Mouse (Mus musculus): ENCODE data around the gene Zfp580.
"Not testable (repeated sequence)": the region's sequence is repeated elsewhere in the genome, so short reads cannot be mapped to it uniquely, and the experiment has no call there.

The Zfp580 gene

DNA sequence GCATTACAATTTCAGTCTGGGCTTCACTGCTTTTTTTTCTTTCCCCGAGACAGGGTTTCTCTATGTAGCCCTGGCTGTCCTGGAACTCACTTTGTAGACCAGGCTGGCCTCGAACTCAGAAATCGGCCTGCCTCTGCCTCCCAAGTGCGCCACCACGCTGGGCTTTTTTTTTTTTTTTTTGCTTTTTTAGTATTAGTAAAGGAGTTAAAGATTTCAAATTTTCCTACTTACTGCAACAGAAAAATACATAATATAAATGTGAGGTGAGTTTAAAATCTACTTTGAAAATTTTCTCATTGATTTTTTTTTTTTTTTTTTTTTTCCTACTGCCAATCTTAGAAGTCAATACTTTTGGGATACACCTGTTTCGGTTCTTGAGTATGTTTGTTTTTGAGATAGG lies 13.5 kb downstream of the Zfp580 start:
- DNase-seq (ENCODE audit: low spot score) = no peak

DNA sequence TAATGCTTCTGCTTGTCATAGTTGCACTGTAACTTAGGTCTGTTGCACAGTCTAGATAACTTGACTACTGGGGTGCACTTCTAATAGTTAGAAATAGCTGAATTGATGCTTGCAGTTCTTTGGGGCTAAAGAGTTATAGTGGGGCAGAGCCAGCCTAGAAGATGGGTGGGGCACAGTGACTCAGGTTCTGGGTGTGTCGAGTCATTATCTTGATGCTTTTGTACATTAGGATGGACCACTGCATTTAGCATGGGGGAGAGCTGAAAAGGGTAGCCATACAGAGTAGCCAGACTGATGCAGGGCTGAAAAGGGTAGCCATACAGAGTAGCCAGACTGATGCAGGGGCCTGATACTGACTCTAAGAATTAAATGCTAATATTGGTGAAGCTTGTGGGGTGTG lies 22.2 kb downstream of the Zfp580 start:
- DNase-seq (ENCODE audit: low spot score) = no peak

DNA sequence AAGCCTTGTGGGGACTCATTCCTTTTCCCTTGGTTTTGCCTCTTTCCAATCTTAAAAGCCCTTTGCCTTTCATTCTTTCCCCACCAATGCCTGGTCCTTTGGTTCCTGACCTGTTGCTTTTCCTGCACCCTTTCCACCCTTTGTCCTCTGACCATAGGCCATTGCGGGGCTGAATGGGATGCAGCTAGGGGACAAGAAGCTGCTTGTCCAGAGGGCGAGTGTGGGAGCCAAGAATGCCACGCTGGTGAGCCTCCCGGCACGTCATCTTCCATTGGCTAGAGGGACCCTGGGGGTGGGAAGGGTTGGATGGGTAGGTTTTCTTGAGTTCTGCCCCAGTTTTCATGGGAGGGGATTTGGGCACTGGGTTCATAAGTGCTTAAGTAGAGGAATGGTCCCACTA lies 23.6 kb downstream of the Zfp580 start:
- DNase-seq (ENCODE audit: low spot score) = no peak

DNA sequence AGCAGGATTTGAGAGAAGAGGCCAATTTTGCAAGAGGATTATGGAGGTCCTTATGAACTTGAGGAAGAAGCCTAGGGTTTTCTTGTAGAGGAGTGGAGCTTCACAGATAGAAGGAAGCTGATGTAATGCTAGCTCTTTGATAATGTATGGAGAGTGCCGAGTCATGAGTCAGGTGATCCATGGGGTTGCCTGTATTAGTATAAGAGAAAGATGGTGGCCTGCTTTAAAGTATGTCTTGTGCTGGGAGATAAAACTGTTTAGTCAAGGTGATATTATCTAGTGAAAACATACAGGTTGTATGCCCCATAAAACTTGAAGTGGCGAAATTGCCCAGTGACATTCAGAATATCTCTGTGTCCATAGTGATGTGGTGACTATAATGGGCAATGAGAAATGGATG lies 25.6 kb downstream of the Zfp580 start:
- DNase-seq (ENCODE audit: low spot score) = no peak

DNA sequence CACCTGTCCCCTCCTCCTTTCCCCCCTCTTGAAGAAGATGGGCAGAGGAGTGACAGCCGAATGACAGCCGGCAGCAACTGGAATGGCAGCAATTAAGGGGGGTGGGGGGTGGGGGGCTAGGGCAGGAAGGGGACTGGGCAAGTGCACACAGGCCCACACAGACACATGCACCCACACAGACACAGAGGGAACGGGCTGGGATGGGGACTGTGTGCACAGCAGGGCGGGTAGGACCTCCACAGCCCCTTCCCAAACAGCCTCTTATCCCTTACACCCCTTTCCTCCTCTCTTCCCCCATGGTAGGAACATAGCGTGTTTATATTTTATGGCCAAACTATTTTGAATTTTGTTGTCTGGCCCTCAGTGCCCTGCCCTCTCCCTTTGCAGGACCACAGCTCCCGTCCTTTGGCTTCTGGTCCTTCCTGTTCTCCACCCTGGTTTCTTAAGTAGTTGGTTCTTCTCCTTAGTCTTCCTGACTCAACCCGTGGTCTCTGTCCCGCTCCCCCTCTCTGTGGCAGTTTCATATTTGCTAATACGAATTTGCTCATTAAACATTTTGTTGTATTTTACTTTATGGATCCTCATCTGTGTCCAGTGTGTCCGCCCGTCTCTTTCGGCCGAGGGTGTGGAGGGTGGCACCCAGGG lies 28.1 kb downstream of the Zfp580 start:
- DNase-seq (ENCODE audit: low spot score) = not testable (repeated sequence)

DNA sequence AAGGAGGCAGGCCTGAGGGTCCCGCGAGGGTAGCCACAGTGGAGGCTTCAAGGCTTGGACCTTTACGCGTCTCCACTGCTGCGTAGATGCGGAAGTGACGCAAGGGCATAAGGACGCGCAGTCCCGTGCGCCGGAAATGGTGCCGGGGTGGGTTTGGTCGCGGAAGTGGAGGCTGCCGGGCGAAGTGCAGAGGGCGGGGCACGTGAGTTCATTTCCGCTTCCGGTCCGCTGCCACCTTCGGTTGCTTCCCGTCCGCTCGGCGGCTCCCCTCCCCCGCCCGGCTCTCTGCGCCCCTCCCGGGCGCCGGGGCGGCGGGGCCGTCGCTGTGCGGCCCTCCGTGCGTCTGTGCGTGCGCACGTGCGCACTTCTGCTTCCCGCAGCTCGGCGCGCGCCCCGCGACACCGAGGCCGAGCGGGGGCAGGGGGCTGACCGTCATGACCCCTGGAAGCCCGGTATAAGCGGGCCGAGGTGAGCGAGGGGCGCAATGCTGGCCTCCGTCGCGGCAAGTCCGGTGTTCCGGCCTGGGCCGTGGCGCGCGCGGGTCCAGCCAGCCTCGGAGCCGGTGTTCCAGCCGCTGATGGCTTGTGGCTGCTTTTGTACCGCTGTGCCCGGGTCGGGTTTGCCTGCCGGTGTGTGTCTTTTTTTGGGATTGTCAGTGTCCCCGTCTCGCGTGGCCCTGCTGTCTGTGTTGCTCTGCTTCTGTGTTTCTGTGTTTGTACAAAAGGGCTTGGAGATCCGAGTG lies 28.8 kb downstream of the Zfp580 start, which contains the start of gene Epn1:
Epn1 (plus strand) TSS at position 226 of the 742 bp plus-strand sequence.
- peak; percentile 97 for DNase-seq (ENCODE audit: low spot score)

DNA sequence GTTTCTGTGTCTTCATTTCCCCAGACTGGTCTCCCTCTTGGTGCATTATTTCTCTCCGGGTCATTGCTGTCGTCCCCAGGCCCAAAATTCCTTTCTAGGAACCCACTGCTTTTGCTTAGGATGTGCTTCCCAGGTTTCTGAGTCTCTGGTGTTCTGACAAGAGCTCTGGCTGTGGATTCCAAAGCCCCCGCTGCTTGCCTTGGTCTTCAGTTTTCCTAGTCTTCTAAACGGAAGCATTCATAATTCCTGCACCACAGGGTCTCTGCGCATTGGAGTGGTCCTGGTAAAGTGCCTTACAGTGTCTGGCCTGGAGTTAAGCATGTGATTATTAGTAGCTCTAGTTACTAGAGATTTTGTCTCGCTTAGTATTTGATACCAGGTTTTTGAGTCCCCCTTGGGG lies 29.5 kb downstream of the Zfp580 start:
- DNase-seq (ENCODE audit: low spot score) = peak; percentile 12

DNA sequence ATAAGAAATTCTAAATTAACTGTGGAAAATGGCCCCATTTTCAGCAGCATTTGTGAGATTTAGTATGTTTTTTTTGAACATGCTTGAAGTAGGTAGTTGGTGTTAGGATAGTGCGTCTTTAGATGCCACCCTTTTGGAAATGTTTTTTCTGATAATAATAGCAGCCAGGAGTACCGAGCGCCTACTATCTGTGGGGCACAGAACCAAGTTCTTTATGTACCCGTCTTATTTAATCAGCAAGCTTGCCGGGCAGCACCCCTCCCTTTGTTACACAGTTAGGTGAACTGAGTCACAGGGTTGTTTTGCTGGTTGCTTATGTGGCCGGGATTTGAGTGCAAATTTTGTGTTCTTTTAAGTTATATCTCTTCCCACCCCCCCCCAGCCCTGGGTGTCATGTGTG lies 29.9 kb downstream of the Zfp580 start:
- no peak for DNase-seq (ENCODE audit: low spot score)

DNA sequence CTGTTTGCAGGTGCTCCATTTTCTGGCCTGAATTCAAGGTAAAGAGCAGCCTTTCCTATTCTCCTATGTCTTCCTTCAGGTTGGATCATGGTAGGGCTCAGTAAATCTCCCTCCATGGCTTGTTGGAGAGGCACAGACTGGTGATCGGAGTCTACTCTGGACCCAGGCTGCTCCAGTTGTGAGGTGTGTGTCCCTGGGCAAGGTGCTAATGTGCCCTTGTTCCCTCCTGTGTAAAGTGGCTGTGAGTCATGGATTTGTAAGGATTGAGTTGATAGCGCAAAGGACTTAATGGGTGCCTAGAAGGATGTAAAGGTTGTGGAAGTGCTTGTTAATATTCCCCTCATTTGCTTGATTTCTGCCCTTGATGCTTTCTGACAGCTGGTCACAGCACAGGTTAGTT lies 30.6 kb downstream of the Zfp580 start:
- no peak for DNase-seq (ENCODE audit: low spot score)

DNA sequence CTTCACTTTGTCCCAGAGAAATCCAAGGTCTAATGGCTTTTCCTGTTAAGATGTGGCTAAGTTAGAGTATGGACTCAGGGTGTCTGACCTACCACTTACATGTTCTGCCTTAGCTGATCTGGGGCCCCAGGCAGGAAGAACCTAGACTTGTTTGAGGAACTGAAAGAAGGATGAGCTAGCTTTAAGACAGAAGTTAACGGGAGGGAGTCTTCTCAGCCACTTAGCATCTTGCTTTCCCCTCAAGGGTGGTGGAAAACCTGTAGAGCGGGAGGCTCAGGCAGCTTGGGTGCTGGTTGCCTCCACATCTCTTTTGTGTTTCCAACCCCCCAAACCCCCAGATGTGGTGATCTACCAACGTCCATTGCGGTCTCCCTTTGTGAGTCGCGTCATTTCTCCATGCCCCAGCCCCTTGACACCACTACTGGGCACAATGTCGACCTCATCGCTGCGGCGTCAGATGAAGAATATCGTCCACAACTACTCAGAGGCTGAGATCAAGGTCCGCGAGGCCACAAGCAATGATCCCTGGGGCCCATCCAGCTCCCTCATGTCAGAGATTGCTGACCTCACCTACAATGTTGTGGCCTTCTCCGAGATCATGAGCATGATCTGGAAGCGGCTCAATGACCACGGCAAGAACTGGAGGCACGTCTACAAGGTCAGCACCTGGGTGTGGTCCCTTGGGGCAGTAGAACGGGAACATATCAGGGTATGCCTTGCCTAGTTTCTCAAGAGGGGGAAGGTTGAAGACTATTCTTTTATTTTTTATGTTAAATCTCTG lies 32.2 kb downstream of the Zfp580 start:
- no peak for DNase-seq (ENCODE audit: low spot score)

DNA sequence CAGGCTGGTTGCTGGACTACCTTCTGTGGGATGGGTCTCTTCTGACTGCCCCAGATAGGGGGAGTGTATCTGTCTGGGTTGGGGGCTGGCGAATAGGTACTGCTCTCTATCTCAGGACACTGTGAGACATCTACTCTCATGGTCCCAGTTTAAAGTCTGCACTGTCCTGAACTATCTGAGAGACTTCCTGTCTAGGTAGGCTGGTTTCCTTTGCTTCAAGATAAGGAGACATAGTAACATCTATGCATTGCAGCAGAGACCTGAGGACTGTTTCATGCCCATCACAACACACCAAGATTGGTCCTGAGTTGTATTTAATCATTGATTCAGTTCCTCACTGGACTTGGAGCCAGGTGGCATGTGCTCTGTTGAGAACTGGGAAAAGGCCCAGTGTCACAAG lies 34.2 kb downstream of the Zfp580 start:
- no peak for DNase-seq (ENCODE audit: low spot score)

DNA sequence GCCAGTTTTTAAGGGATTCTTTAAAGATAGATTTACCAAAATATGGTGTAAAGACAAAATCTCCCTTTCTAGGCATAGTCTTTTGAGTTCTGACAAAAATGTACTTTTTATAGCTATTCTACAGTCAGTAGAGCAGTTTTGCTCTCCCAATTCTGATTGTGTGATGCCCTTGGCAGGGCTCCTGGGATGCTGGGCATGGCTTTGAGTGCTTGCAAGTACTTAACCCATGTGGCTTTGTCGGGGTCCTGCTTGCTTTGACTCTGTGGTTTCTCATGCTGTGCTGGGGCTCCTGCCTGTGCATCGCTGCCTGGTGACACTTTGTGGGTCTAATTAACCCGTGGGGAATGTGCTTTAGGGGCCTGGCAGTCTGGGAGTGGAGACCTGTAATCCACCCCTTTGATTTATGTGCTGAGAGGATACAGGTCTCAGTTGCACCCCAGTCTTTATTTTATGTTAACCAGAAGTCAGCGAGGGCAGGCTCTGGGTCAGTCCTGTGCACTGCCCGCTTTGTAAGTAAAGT lies 35.6 kb downstream of the Zfp580 start:
- DNase-seq (ENCODE audit: low spot score) = no peak

DNA sequence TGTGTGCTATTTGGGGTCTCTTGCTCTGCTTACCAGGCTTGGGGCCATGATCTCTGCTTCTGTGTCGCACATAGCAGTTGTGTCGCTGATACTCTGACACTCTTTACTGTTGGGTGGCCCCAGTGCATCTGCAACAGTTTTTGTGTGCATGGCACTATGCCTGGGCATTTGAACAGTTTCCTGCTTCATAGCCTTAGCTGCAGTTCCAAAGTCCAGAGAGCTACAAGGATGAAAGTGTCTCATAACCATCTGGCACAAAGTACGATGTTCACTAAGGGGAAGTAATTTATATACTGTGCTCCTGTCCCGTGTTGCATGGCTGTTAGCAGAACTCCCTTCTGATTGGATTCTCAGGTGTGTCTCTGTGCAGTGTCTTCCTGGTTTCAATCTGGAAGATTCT lies 36.5 kb downstream of the Zfp580 start:
- DNase-seq (ENCODE audit: low spot score) = no peak

DNA sequence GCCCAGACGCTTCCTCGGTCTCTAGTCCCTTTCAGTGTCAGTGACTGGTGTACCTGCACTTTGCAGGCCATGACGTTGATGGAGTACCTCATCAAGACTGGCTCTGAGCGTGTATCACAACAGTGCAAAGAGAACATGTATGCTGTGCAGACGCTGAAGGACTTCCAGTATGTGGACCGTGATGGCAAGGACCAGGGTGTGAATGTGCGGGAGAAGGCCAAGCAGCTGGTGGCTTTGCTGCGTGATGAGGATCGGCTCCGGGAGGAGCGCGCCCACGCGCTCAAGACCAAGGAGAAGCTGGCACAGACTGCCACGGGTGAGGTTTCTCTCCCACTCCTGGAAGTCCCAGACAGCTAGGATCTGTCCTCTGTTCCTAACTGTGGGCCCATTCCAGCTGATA lies 38.5 kb downstream of the Zfp580 start:
- no peak for DNase-seq (ENCODE audit: low spot score)

DNA sequence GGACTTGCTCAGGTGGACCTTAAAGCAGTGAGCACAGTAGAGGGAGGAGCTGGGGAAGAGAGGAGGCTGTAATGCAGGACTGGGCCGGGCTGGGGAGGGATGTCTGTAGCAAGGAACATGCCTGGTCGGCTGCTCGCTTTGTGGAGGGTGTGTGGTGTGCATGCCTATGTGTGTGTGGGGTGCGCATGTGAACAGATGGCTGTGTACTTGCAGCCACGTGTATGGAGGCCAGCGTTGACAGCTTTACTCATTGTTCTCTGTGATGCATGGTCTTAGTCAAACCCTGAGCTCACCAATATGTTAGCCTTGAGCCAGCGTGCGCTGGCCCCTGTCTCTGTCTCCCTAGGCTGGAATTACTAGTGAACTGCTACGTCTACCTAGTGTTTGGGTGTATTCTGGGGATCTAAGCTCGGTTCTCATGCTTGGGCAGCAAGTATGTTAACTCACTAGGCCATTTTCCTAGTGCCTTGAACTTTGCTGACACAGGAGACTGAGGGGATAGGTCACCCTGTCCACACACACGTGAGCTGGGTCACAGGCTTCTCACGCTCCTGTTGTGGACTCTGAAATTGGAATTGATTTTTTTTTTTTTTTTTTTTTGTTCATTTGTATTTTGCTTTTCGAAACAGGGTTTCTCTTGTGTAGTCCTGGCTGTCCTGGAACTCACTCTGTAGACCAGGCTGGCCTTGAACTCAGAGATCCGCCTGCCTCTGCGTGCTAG lies 39.8 kb downstream of the Zfp580 start:
- DNase-seq (ENCODE audit: low spot score) = no peak

DNA sequence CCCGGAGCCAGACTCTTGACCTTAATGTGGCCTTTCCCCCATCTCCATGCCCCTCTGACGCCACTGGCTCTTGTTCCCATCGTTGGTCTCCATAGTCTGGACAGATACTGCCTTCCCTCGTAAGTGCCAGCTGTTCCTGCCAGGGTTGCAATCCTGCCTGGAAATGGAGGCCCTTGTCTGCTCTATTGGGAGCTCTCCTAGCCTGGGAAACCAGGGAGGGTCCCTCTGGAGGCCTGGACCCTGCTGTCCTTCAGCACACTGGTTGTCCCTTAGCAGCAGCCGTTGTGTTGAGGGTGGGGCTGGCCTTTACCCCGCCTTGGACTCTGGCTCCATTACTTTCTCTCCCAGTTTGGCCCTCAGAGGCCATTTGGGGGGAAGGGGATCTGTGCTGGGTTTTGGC lies 41.0 kb downstream of the Zfp580 start:
- DNase-seq (ENCODE audit: low spot score) = no peak

DNA sequence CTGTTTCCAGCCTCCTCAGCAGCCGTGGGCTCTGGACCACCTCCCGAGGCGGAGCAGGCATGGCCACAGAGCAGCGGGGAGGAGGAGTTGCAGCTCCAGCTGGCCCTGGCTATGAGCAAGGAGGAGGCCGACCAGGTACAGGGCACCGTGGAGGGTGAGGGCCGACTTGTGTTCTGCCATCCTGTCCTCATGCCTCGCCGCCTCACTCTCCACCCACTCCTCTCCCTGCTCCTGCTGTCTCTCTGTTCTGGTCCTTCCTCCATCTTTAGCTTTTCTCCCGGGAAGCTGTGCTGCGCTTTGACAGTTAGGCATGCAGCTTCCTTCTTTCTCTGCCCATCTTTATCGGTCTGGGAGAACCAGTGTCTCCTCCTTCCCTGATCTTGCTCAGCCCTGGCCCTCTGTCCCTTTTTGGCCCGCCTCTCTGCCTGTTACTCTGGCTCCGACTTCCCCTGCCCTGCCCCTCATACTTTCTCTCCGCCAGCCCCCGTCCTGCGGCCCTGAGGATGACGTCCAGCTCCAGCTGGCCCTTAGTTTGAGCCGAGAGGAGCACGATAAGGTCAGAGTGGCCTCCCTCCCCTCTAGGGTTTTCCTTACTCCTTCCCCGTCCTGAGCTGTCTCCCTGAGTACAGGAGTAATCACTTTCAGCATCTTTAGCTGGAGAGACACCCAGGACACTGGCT lies 41.6 kb downstream of the Zfp580 start:
- no peak for DNase-seq (ENCODE audit: low spot score)

DNA sequence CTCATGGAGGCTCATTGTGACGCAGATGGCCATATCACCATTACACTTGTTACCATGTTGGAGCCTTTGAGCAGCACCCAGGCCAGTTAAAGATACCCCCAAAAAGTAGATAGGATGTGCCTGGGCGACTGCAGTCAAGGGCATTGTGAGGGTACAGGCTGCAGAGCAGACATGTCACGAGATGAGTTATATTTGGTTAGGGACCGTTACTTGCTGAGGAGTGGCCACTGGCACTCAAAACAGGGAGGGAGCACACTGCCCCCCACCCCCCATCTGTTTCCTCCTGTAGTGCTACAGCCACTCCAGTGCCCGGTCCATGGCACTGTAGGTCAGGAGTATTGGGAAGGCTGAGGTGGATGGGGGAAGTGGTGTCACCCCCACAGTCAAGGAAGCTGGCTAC lies 47.4 kb downstream of the Zfp580 start:
- DNase-seq (ENCODE audit: low spot score) = no peak

DNA sequence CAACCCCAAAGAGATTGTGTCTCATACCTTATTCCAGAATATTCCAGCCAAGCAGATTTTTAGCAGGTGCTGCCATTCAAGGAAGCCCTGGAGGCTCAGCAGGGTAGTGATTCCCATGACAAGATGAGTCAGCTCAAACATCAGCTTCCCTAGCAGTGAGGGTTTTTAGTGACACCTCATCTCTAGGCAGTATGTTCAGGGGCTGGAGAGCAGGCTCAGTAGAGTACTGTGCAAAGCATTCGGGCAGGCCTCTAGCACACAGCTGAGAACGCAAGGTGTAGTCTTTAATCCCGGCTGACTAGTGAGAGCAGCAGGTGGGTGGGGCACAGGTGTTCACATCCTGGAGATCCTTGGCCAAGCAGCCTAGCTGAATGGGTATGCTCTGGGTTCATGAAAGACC lies 48.5 kb downstream of the Zfp580 start:
- DNase-seq (ENCODE audit: low spot score) = no peak

DNA sequence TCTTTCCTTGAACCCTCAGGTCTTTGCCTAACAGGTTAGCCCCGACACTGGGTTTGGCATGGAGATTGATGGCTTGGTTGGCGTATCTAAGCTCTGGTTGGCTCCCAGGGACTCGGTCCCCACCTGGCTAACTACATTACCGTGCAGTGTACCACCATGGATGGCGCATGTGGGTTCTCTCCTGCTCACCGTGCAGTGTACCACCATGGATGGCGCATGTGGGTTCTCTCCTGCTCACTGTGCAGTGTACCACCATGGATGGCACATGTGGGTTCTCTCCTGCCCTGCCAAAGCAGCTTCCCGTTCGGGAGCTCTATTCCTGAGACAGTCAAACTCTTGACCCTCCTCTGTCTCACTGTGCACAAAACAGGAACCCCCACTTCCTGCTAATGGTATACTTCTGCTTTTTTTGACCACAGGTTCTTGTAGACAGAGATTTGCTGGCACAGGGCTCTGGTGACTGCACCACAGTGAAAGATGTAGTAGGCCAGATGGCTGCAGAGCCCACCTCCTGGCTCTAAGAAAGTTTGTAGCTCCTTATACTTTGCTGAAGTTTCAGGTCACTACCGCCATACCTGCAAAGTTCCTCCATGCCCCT lies 49.8 kb downstream of the Zfp580 start:
- no peak for DNase-seq (ENCODE audit: low spot score)

DNA sequence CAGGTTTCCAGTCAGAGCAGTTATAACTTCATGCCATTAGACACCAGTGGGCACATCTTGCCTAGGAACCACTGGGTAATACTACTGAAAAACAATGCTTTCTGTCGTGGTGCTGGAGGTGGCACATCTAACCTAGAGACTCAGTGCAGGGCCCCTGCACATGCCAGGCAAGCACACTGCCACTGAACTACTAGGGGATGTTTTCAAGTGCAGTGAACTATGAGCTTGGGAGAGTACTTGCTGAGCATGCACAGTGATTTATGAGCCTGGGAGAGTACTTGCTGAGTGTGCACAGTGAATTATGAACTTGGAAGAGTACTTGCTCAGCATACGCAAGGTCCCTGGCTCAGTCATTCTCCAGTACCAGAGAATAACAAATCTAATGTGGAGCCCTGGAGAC lies 51.2 kb downstream of the Zfp580 start:
- DNase-seq (ENCODE audit: low spot score) = no peak

All from embryo, embryonic 10.5 days (tissue).